Mouse (Mus musculus): ENCODE data around the gene Taf1d. TPM values are rescaled to one million over a fixed set of nuclear protein-coding genes. Genes with fewer than 3 reads are reported as not detected.
A peak's percentile ranks its signal among the peaks of the same experiment; 100 is the strongest.
"Not testable (repeated sequence)": the region's sequence is repeated elsewhere in the genome, so short reads cannot be mapped to it uniquely, and the experiment has no call there.

Gene Taf1d
- polyA plus RNA-seq, 1 experiment: 35.7 TPM

- WGBS: 61% methylated on average over 2 of the region's 2 CpGs
- Histone ChIP-seq H3K27me3 (ENCODE audit: control insufficient read depth, insufficient read depth, low read length) (no peaks in the 10 kb centered on the region), H3K4me3 (replicated peaks; ENCODE audit: insufficient read depth, low read depth, low read length) (no peak overlapping the region), H3K27ac (ENCODE audit: insufficient read depth, low read length) (no peak overlapping the region), H3K4me1 (ENCODE audit: control insufficient read depth, insufficient read depth, low read length) (no peaks in the 10 kb centered on the region)
- no peak for DNase-seq
- TF ChIP-seq POLR2A (IDR thresholded peaks at IDR 0.05; ENCODE audit: borderline replicate concordance, insufficient read depth, low read length): no peak
- no peak for TF ChIP-seq CTCF (IDR thresholded peaks at IDR 0.05; ENCODE audit: borderline replicate concordance, insufficient read depth, low read depth, low read length)
Measured at GRCm38 (mm10) chr9:15298451-15298850, 7.6 kb upstream of the Taf1d start.

- no peak overlapping the region for H3K27ac ChIP-seq (ENCODE audit: insufficient read depth, low read length)
- TF ChIP-seq CTCF (IDR thresholded peaks at IDR 0.05; ENCODE audit: borderline replicate concordance, insufficient read depth, low read depth, low read length): no peak
- no peak for TF ChIP-seq POLR2A (IDR thresholded peaks at IDR 0.05; ENCODE audit: borderline replicate concordance, insufficient read depth, low read length)
- no peaks in the 10 kb centered on the region for H3K27me3 ChIP-seq (ENCODE audit: control insufficient read depth, insufficient read depth, low read length)
- WGBS: 88% methylated on average over 5 of the region's 5 CpGs
- H3K4me1 ChIP-seq (ENCODE audit: control insufficient read depth, insufficient read depth, low read length): no peaks in the 10 kb centered on the region
- DNase-seq: no peak
- no peak overlapping the region for H3K4me3 ChIP-seq (replicated peaks; ENCODE audit: insufficient read depth, low read depth, low read length)
Measured at GRCm38 (mm10) chr9:15300056-15300455, 6.0 kb upstream of the Taf1d start.

- Histone ChIP-seq H3K27ac (ENCODE audit: insufficient read depth, low read length) (no peak overlapping the region), H3K4me1 (ENCODE audit: control insufficient read depth, insufficient read depth, low read length) (no peaks in the 10 kb centered on the region), H3K4me3 (replicated peaks; ENCODE audit: insufficient read depth, low read depth, low read length) (no peak overlapping the region), H3K27me3 (ENCODE audit: control insufficient read depth, insufficient read depth, low read length) (no peaks in the 10 kb centered on the region)
- WGBS: 18% methylated on average over 6 of the region's 6 CpGs
- DNase-seq: no peak
- TF ChIP-seq POLR2A (IDR thresholded peaks at IDR 0.05; ENCODE audit: borderline replicate concordance, insufficient read depth, low read length) (no peak), CTCF (IDR thresholded peaks at IDR 0.05; ENCODE audit: borderline replicate concordance, insufficient read depth, low read depth, low read length) (no peak)
Measured at GRCm38 (mm10) chr9:15301399-15301798, 4.6 kb upstream of the Taf1d start.

GRCm38 (mm10) chr9:15302006-15302405 is 4.0 kb upstream of the Taf1d start:
- not testable (repeated sequence) for H3K27me3 ChIP-seq (ENCODE audit: control insufficient read depth, insufficient read depth, low read length); DNase-seq; H3K4me3 ChIP-seq (replicated peaks; ENCODE audit: insufficient read depth, low read depth, low read length); H3K4me1 ChIP-seq (ENCODE audit: control insufficient read depth, insufficient read depth, low read length); H3K27ac ChIP-seq (ENCODE audit: insufficient read depth, low read length)
- WGBS: 79% methylated on average over 6 of the region's 6 CpGs

- no peak for DNase-seq
- no peak overlapping the region for H3K27ac ChIP-seq (ENCODE audit: insufficient read depth, low read length)
- WGBS: 71% methylated on average over 2 of the region's 2 CpGs
- TF ChIP-seq POLR2A (IDR thresholded peaks at IDR 0.05; ENCODE audit: borderline replicate concordance, insufficient read depth, low read length) (no peak), CTCF (IDR thresholded peaks at IDR 0.05; ENCODE audit: borderline replicate concordance, insufficient read depth, low read depth, low read length) (no peak)
- H3K4me1 ChIP-seq (ENCODE audit: control insufficient read depth, insufficient read depth, low read length): no peaks in the 10 kb centered on the region
- H3K4me3 ChIP-seq (replicated peaks; ENCODE audit: insufficient read depth, low read depth, low read length): no peak overlapping the region
- H3K27me3 ChIP-seq (ENCODE audit: control insufficient read depth, insufficient read depth, low read length): no peaks in the 10 kb centered on the region
Measured at GRCm38 (mm10) chr9:15302881-15303280, 3.1 kb upstream of the Taf1d start.

GRCm38 (mm10) chr9:15306398-15307119 is 545 bp downstream of the Taf1d start, which contains the start of gene 4931406C07Rik:
Gene 4931406C07Rik (minus strand): TSS chr9:15306448.
- peak within 1 kb of the TSS; percentile 97 for H3K4me3 ChIP-seq (replicated peaks; ENCODE audit: insufficient read depth, low read depth, low read length)
- H3K27me3 ChIP-seq (ENCODE audit: control insufficient read depth, insufficient read depth, low read length): no peaks in the 10 kb centered on the region
- H3K27ac ChIP-seq (ENCODE audit: insufficient read depth, low read length): peak within 1 kb of the TSS; percentile 71
- no peak for DNase-seq
- no peak for TF ChIP-seq CTCF (IDR thresholded peaks at IDR 0.05; ENCODE audit: borderline replicate concordance, insufficient read depth, low read depth, low read length)
- TF ChIP-seq POLR2A (IDR thresholded peaks at IDR 0.05; ENCODE audit: borderline replicate concordance, insufficient read depth, low read length): no peak
- H3K4me1 ChIP-seq (ENCODE audit: control insufficient read depth, insufficient read depth, low read length): no peaks in the 10 kb centered on the region
- under 1% methylated on average over 35 of the region's 35 CpGs for WGBS

- TF ChIP-seq POLR2A (IDR thresholded peaks at IDR 0.05; ENCODE audit: borderline replicate concordance, insufficient read depth, low read length) (no peak), CTCF (IDR thresholded peaks at IDR 0.05; ENCODE audit: borderline replicate concordance, insufficient read depth, low read depth, low read length) (no peak)
- Histone ChIP-seq H3K4me1 (ENCODE audit: control insufficient read depth, insufficient read depth, low read length) (no peaks in the 10 kb centered on the region), H3K27me3 (ENCODE audit: control insufficient read depth, insufficient read depth, low read length) (no peaks in the 10 kb centered on the region), H3K4me3 (replicated peaks; ENCODE audit: insufficient read depth, low read depth, low read length) (no peak overlapping the region), H3K27ac (ENCODE audit: insufficient read depth, low read length) (no peak overlapping the region)
- WGBS: 8% methylated on average over 6 of the region's 6 CpGs
- DNase-seq: no peak
Measured at GRCm38 (mm10) chr9:15307257-15307656, 1.2 kb downstream of the Taf1d start.

- H3K4me1 ChIP-seq (ENCODE audit: control insufficient read depth, insufficient read depth, low read length): no peaks in the 10 kb centered on the region
- no peak overlapping the region for H3K27ac ChIP-seq (ENCODE audit: insufficient read depth, low read length)
- DNase-seq: no peak
- 60% methylated on average over 2 of the region's 2 CpGs for WGBS
- TF ChIP-seq POLR2A (IDR thresholded peaks at IDR 0.05; ENCODE audit: borderline replicate concordance, insufficient read depth, low read length): no peak
- no peak for TF ChIP-seq CTCF (IDR thresholded peaks at IDR 0.05; ENCODE audit: borderline replicate concordance, insufficient read depth, low read depth, low read length)
- H3K27me3 ChIP-seq (ENCODE audit: control insufficient read depth, insufficient read depth, low read length): no peaks in the 10 kb centered on the region
- H3K4me3 ChIP-seq (replicated peaks; ENCODE audit: insufficient read depth, low read depth, low read length): no peak overlapping the region
Measured at GRCm38 (mm10) chr9:15308254-15308653, 2.2 kb downstream of the Taf1d start.
